Mouse (Mus musculus) testis, adult 2 months (tissue): ENCODE results near the gene Klf13.

Source experiments
- CTCF ChIP-seq: fragments of 200-500 bp; IDR thresholded peaks from 2 replicates; pipeline ENCODE4 v1.5.1; 2012; ENCODE audit warnings: low read depth, mild to moderate bottlenecking, inconsistent platforms, low read length, moderate library complexity; ENCODE audit not compliant: control insufficient read depth, insufficient read depth, insufficient replicate concordance
- POLR2A ChIP-seq: fragments of 200-500 bp; IDR thresholded peaks from 2 replicates; pipeline ENCODE4 v1.6.1; 2012; ENCODE audit warnings: low read depth, mild to moderate bottlenecking, inconsistent platforms, low read length, moderate library complexity; ENCODE audit not compliant: control insufficient read depth

- no peak for TF ChIP-seq POLR2A
- TF ChIP-seq CTCF: no peak
Measured at GRCm38 (mm10) chr7:63935809-63936187, 2.9 kb downstream of the Klf13 start.
